Mouse (Mus musculus) cerebellum, adult 9-11 months (tissue): ENCODE data around the gene Nup210.
"Not testable (repeated sequence)": the region's sequence is repeated elsewhere in the genome, so short reads cannot be mapped to it uniquely, and the experiment has no call there.

Experiments
- DNase-seq: peaks from one replicate; pipeline ENCODE4 v3.0.0; 2022

The Nup210 gene

DNA sequence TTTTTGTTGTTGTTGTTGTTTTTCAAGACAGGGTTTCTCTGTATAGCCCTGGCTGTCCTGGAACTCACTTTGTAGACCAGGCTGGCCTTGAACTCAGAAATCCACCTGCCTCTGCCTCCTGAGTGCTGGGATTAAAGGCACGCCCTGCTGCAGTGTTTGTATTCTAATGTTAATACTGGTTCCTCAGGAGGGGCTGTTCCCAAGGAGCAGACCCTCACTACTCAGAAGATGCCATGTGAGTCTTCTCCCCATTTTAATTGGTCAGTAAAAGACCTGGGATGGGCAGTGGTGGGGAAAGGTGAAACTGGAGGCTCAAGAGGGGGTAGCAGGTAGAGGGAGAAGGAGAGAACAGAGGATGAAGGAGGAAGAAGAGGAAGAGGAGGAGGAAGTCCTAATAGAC is 13.2 kb downstream of the Nup210 start:
- DNase-seq: not testable (repeated sequence)

GRCm38 (mm10) chr6:91100621-91101020 is 16.0 kb downstream of the Nup210 start:
- no peak for DNase-seq

GRCm38 (mm10) chr6:91097879-91098278 is 18.8 kb downstream of the Nup210 start:
- no peak for DNase-seq

DNA sequence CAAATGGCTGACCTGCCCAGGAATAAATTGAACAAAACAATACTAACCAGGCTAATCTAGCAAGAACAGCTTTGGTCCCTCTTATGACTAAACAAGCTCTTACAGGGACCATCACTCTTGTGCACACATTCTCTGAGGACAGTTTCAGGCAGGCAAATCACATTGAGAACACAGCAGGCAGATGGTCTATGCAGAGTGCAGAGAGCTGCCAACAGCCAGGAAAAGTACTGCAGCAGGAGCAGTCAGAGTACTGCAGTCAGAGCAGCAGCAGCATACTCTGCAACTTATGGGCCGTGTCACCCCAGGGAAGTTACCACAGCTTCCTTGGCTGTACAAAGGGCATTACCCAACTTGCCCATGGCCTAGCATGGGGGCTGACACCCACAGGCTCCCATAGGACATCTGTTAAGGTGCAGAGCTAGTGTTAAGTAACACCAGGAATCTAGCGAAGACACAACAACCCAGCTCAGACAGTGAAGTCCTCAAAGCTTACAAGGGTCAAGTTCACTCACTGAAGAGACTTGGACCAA is 21.5 kb downstream of the Nup210 start:
- no peak for DNase-seq

DNA sequence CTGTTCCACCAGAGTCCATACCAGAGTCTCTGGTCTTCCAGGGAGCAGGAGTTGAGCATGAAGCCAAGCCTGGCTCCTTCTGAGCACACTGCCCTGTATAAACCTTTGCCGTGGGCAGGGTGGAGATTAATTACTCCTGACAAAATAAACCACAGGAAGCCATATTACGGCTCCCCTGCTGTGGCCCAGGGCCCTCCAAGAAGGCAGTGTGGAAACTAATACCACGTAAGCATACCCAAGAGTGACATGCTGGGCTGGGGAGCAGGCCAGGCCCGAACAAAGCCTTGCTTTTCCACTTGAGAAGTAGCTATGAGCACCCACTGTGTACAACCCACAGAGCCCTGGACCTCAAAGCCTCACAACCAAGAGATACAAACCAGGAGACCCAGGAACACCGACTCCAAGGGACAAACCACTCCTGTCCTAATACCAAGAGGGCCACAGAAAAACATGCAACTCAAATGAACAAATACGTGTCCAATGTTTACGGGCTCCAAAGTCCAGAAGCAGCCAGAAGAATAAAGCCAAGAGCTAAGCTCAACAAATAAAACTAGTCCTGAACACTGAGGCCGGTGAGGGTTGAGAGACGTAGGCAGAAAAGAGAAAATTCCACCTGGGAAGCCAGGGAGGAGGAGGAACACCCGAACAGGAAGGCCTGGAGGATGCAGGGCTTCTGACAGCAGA is 24.3 kb downstream of the Nup210 start:
- DNase-seq: no peak

DNA sequence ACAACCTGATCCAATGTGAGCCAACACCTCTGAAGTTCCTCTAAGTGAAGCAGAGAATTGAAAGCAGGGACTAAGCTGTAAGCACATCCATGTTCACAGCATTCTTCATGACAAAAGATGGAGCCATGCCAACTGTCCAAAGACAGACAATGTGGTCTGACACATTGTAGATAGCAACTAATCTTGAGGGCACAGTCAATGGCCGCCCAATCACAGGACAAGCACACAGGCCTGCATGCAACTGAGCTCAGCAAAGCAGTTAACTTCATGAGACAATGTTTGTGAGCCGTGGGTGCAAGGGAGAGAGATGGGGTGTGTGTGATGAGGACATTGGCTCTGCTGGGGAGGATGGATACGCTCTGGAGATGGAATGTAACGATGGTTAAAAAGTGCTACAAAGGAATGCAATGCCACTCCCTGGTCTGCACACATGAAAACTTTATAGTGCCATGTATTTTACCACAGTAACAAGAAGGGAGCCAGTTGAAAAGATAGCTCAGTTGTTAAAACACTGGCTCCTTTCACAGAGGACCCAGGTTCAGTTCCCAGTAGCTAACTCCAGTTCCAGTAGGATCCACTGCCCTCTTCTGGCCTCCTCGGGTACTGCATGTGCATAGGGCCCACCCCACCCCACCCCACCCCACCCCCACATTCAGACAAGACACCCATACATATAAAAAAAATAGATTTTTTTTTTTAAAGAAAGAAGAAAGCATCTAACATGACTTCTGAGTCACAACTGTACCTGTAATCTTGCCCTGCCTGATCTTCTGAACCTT is 31.3 kb downstream of the Nup210 start:
- DNase-seq: no peak

DNA sequence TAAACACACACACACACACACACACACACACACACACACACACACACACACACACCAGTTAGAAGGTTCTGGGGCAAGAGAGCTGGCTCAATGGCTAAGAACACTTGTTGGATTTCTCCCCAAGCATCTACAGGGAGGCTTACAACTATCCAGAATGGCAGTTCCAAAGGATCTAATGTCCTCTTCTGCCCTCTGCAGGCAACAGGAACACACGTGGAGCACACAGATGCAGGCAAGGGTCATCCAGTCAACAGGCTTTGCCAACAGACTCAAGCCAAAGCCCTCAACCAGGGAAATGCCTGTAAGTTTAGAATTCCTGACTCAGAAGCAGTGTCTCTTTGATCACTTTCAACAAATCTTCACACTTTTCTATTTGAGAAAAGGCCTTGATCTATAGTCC is 36.6 kb downstream of the Nup210 start:
- no peak for DNase-seq

DNA sequence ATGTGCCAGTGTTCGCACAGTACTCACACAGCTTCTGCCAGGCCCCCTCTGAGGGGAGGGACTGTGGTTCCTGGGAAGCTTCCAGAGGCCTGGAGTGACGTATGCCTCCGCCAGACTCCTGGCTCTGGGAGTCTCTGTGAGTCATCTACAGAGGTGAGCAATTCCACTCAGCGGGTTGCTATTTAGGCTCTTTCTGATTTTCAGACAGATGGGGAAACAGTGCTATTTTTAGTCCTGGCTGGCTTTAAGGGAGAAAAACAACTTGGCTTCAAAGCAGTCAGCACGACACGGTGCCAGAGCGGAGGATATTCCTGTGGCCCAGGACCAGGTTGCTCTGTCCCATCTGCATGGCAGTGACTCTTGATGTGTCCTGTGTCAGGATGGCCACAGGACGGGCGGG is 40.4 kb downstream of the Nup210 start:
- DNase-seq: peak; percentile 70

DNA sequence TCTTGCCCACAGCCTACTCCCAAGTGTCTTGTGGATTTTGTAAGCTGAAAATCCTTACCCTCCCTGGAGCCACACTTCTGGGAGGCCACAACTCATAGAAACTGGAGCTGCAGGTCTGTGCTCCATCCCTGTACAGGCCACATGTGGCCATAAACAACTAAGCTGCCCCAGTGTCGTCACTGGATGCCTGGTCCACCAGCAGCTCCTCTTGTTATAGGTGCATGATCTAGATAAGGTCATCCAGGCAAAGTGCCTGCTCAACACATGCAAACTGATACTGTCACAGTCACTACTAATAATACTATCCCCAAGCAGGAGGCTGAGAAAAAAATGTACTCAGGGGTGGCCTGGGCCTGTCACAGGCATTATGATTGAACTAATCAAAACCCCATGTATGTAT is 48.1 kb downstream of the Nup210 start:
- DNase-seq: no peak

GRCm38 (mm10) chr6:91067048-91067447 is 49.6 kb downstream of the Nup210 start:
- no peak for DNase-seq

GRCm38 (mm10) chr6:91061296-91061695 is 55.3 kb downstream of the Nup210 start:
- DNase-seq: no peak

DNA sequence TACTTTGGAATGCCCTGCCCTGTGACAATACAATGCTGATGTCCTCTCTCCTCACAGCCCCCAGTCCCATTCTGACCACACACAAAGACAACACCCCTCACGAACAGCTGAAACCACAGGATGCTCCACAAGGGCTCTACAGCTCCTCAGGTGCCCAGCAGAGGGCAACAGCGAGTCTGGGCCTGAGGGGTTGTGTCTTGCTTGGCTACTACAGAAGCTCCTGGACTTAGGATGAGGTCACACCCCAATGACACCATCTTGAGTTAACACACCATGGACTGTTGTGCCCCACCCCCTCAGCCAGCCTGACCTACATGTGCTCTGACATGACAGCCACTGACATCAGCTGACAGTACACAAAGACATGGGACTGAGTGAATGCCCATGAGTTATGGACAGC is 56.9 kb downstream of the Nup210 start:
- peak; percentile 31 for DNase-seq

- no peak for DNase-seq
These were observed 58.6 kb downstream of the Nup210 start for GRCm38 (mm10) chr6:91057989-91058388.

GRCm38 (mm10) chr6:91056348-91056747 is 60.3 kb downstream of the Nup210 start:
- DNase-seq: no peak

DNA sequence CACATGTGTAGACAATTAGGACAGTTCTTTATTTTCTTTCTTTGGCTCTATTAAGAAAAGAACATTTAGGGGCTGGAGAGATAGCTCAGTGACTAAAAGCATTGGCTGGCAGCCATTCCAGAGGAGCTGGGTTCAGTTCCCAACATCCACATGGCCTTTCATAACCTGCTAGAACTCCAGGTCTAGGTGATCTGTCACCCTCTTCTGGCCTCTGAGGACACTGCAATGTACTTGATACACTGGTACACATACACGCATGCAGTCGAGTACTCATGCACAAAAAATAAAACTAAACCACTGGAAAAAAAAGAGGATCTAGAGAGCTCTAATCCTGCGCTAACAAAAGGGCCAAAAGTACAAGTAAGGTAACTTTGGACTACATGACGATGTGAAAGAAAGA is 64.1 kb downstream of the Nup210 start:
- DNase-seq: no peak

DNA sequence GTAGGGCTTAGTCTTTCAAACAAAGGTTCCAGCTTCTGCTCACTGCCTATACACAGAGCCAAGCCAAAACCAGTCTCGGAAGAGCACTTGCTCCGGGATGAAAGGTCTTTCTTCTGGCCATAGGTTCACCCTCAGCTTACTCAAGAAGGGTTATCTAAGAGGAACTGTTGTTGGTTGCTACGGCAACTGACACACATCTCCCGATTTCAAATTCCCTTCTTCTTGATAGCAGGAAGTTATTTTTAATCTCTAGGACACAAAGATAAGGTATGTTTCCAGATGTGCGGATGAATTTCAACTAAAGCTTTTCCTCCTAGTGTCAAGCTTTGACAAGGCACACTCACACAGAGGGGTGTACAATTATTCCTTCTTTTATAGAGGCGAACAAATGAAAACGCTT is 68.6 kb downstream of the Nup210 start:
- DNase-seq: no peak

- no peak for DNase-seq
These were observed 69.2 kb downstream of the Nup210 start for GRCm38 (mm10) chr6:91047434-91047833.

DNA sequence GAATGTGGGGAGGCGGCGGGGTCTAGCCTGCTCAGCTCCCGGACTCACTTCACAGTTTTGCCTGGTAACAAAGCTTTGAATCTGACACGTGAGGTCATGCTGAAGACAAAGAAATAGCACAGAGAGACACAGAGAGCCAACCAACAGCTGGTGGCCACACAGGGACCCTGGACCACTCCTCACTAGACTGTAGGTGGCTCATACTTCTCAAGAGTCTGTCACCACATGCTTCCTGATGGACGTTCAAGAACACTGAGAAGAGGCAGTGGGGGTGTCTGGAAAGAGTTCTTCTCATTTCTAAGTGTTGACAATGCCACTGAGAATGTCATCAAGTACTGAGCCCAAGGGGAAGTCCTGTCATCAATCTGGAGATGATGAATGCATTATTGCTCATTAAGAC is 70.4 kb downstream of the Nup210 start:
- DNase-seq: no peak

- DNase-seq: no peak
These were observed 71.8 kb downstream of the Nup210 start for GRCm38 (mm10) chr6:91044628-91045331.

GRCm38 (mm10) chr6:91041287-91041686 is 75.3 kb downstream of the Nup210 start:
- DNase-seq: no peak

- DNase-seq: no peak
These were observed 88.4 kb downstream of the Nup210 start for GRCm38 (mm10) chr6:91028256-91028655.

DNA sequence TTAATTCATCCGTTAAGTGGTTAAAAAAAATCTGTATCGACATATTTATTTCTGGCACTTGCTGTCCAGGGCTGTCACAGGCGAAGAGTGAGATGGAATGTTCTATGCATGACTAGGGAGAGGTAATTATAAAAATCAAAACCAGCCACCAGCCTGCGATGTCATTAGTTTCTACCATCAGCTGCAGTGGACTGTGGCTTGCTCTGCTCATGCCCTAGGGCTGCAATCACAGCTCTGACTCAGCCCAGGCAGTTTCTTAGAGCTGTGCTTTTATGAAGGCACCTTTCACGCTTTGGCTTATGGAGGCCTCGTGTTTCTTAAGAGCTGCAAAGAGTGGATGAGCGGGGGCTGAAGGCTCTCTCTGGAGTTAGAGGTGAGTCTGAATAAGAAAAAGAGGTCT is 95.8 kb downstream of the Nup210 start:
- no peak for DNase-seq

GRCm38 (mm10) chr6:91016600-91017230 is 99.9 kb downstream of the Nup210 start:
- peak; percentile 15 for DNase-seq
